Mouse (Mus musculus) forebrain, postnatal 0 days (tissue): ENCODE data around the gene Srf. TPM values are rescaled to one million over a fixed set of nuclear protein-coding genes. Genes with fewer than 3 reads are reported as not detected.

ENCODE experiments used
- ATAC-seq: fragments of 200-750 bp; cut with Nextera tagmentation; 2 replicates; pipeline ENCODE4 v1.8.0; 2017; ENCODE audit warnings: mild to moderate bottlenecking, moderate library complexity
- DNase-seq: peaks from one replicate; pipeline ENCODE4 v3.0.0-alpha.2; 2015
- H3K27ac ChIP-seq: fragments of 300-500 bp; sonication (generic); 2 replicates; pipeline ENCODE4 v1.5.1; 2014; ENCODE audit warnings: low read depth, mild to moderate bottlenecking, antibody characterized with exemption, low read length, moderate library complexity, mixed read lengths
- H3K27me3 ChIP-seq: fragments of 300-500 bp; sonication (generic); 2 replicates; pipeline ENCODE4 v1.6.1; 2014; ENCODE audit warnings: mild to moderate bottlenecking, low read length, mixed read lengths; ENCODE audit not compliant: insufficient read depth
- H3K36me3 ChIP-seq: fragments of 300-500 bp; sonication (generic); 2 replicates; pipeline ENCODE4 v1.6.1; 2014; ENCODE audit warnings: mild to moderate bottlenecking, moderate library complexity; ENCODE audit not compliant: insufficient read depth
- H3K4me1 ChIP-seq: fragments of 300-500 bp; sonication (generic); 2 replicates; pipeline ENCODE4 v1.6.1; 2014; ENCODE audit warnings: antibody characterized with exemption; ENCODE audit not compliant: insufficient read depth
- H3K4me2 ChIP-seq: fragments of 300-500 bp; sonication (generic); 2 replicates; pipeline ENCODE4 v1.6.1; 2014; ENCODE audit warnings: low read depth, mild to moderate bottlenecking, moderate library complexity
- H3K4me3 ChIP-seq: fragments of 300-500 bp; sonication (generic); 2 replicates; pipeline ENCODE4 v1.5.1; 2014; ENCODE audit warnings: low read depth, low read length, mixed read lengths
- H3K9ac ChIP-seq: fragments of 300-500 bp; sonication (generic); 2 replicates; pipeline ENCODE4 v1.6.1; 2014; ENCODE audit warnings: mild to moderate bottlenecking
- H3K9me3 ChIP-seq: fragments of 300-500 bp; sonication (generic); 2 replicates; pipeline ENCODE4 v1.6.1; 2016; ENCODE audit warnings: low read length
- CTCF ChIP-seq: sonication (generic); IDR thresholded peaks from 2 replicates; pipeline ENCODE4 v1.5.1; 2016; ENCODE audit warnings: antibody characterized with exemption, control low read depth, low read depth
- WGBS: fragments of 180-500 bp; shearing (Covaris S2); extraction: QIAGEN DNeasy Blood & Tissue Kit; methylation state at CpG from one replicate; pipeline ENCODE4 v1.1.7; 2014; 5-methylcytosine and 5-hydroxymethylcytosine counted together
- polyA plus RNA-seq: library from polyadenylated mRNA; unstranded; fragments of >200 nt; fragmentation: Nextera tagmentation; extraction: Ambion mirVana; gene quantifications from 2 replicates; pipeline ENCODE4 v1.2.1, GENCODE M21; 2015
- total RNA-seq: library from RNA; depleted of rRNA; stranded (reverse); fragments of >200 nt; gene quantifications from 2 replicates; pipeline ENCODE4 v1.2.3, GENCODE M21; 2014

Srf gene
- total and polyA plus RNA-seq, 2 experiments from 2014 or later, result 2.4 to 47.2 TPM

DNA sequence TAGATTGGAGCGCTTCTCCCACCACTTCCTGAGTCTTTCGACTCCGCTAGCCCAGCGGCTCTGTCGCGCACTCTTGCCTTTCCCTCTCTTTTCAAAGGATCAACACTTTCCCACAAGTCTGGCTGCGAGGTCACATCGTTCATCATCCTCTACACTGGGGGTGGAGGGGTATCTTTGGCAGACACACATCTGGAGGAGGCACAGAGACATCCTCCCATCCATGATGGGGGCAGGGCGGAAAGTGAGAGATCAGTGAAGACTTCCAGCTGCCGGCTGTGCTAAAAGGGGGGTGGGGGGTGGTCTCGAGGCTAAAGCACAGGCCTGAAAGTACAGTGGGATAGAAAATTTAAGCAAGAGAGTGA lies 590 bp upstream of the Srf start:
- Histone ChIP-seq H3K4me1 (peaks cover 22% of the 10 kb centered on the region), H3K27ac (peak overlapping the region; percentile 69), H3K36me3 (peaks cover 6% of the 10 kb centered on the region), H3K9ac (peak overlapping the region; percentile 45), H3K4me3 (peak overlapping the region; percentile 100), H3K4me2 (peak overlapping the region; percentile 81), H3K9me3 (no peaks in the 10 kb centered on the region), H3K27me3 (no peaks in the 10 kb centered on the region)
- TF ChIP-seq CTCF, result no peak
- ATAC-seq, result peak; percentile 7
- under 1% methylated on average over 11 of the region's 11 CpGs for WGBS
- DNase-seq, result no peak

- Histone ChIP-seq H3K27me3 (no peaks in the 10 kb centered on the region), H3K4me1 (peaks cover 22% of the 10 kb centered on the region), H3K9ac (peak overlapping the region; percentile 94), H3K36me3 (peaks cover 18% of the 10 kb centered on the region), H3K27ac (peak overlapping the region; percentile 94), H3K4me3 (peak overlapping the region; percentile 100), H3K9me3 (no peaks in the 10 kb centered on the region), H3K4me2 (peak overlapping the region; percentile 91)
- 2% methylated on average over 71 of the region's 75 CpGs for WGBS
- no peak; the same call in 1 of the 2 replicates for ATAC-seq
- no peak for TF ChIP-seq CTCF
- peak; percentile 52 for DNase-seq
Measured at GRCm38 (mm10) chr17:46554977-46555672, 850 bp downstream of the Srf start.

- H3K9me3 ChIP-seq, result no peaks in the 10 kb centered on the region
- H3K4me2 ChIP-seq, result peak overlapping the region; percentile 91
- ATAC-seq, result no peak
- TF ChIP-seq CTCF, result no peak
- peaks cover 22% of the 10 kb centered on the region for H3K36me3 ChIP-seq
- peaks cover 22% of the 10 kb centered on the region for H3K4me1 ChIP-seq
- peak overlapping the region; percentile 94 for H3K9ac ChIP-seq
- no peaks in the 10 kb centered on the region for H3K27me3 ChIP-seq
- H3K27ac ChIP-seq, result peak overlapping the region; percentile 94
- WGBS, result under 1% methylated on average over 11 of the region's 11 CpGs
- H3K4me3 ChIP-seq, result peak overlapping the region; percentile 100
- peak; percentile 28 for DNase-seq
Measured at GRCm38 (mm10) chr17:46554646-46554976, 1.4 kb downstream of the Srf start.

- ATAC-seq (no peak), DNase-seq (no peak)
- Histone ChIP-seq H3K4me1 (peaks cover 22% of the 10 kb centered on the region), H3K4me3 (peak overlapping the region; percentile 100), H3K27ac (no peak overlapping the region), H3K36me3 (peaks cover 28% of the 10 kb centered on the region), H3K9ac (peak overlapping the region; percentile 10; the same call in 1 of the 2 replicates), H3K9me3 (no peaks in the 10 kb centered on the region), H3K27me3 (no peaks in the 10 kb centered on the region), H3K4me2 (peak overlapping the region; percentile 91)
- no peak for TF ChIP-seq CTCF
- WGBS, result 81% methylated on average over 3 of the region's 3 CpGs
Measured at GRCm38 (mm10) chr17:46553926-46554325, 2.0 kb downstream of the Srf start.

DNA sequence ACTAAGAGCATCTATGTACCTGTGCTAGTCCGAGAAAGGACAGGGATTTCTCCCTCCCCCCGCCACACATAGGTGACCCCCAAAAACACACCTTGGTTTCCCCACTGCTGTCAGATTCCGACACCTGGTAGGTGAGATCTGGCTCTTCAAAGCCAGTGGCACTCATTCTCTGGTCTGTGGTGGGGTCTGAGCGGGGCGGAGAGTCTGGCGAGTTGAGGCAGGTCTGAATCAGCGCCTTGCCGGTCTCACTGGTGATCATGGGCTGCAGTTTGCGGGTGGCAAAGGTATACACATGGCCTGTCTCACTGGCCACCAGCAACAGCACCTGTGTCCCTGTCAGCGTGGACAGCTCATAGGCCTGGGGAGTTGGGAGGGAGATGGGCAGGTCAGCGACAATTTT lies 2.5 kb downstream of the Srf start:
- TF ChIP-seq CTCF, result no peak
- H3K9ac ChIP-seq, result peak overlapping the region; percentile 10
- peak overlapping the region; percentile 100 for H3K4me3 ChIP-seq
- no peaks in the 10 kb centered on the region for H3K27me3 ChIP-seq
- WGBS, result 52% methylated on average over 11 of the region's 11 CpGs
- peaks cover 32% of the 10 kb centered on the region for H3K36me3 ChIP-seq
- H3K4me2 ChIP-seq, result peak overlapping the region; percentile 91
- H3K27ac ChIP-seq, result 0 out of 2 replicates have a peak overlapping the region, but pooled peaks have one; percentile 36
- peaks cover 22% of the 10 kb centered on the region for H3K4me1 ChIP-seq
- ATAC-seq (no peak), DNase-seq (no peak)
- no peaks in the 10 kb centered on the region for H3K9me3 ChIP-seq

GRCm38 (mm10) chr17:46552841-46553423 lies 3.0 kb downstream of the Srf start:
- Histone ChIP-seq H3K4me2 (peak overlapping the region; percentile 91), H3K27me3 (no peaks in the 10 kb centered on the region), H3K4me3 (peak overlapping the region; percentile 100), H3K9ac (0 out of 2 replicates have a peak overlapping the region, but pooled peaks have one; percentile 10), H3K4me1 (peaks cover 22% of the 10 kb centered on the region), H3K36me3 (peaks cover 38% of the 10 kb centered on the region), H3K9me3 (no peaks in the 10 kb centered on the region), H3K27ac (peak overlapping the region; percentile 36; the same call in 1 of the 2 replicates)
- ATAC-seq, result peak; percentile 82
- 2% methylated on average over 24 of the region's 24 CpGs for WGBS
- DNase-seq, result peak; percentile 92
- no peak for TF ChIP-seq CTCF

DNA sequence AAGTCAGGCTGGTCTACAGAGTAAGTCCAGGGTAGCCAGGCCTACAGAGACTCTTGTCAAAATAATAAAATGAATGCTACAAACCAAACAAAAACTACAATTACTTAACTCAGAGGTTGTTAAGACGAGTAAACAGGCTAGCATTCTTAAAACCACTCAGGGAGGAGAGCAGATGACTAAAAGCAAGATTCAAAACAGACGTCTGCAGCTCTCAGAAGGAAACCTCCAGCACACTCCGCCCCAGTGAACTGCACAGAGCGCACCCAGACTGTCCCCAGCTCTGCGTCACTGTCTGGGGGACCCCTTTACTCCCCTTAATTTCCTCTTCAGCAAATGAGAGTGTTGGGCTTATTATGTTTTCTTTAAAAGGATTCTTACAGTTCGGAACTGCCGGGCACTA lies 3.8 kb downstream of the Srf start:
- peak overlapping the region; percentile 91 for H3K4me2 ChIP-seq
- ATAC-seq, result no peak
- H3K27ac ChIP-seq, result peak overlapping the region; percentile 59; the same call in 1 of the 2 replicates
- H3K9ac ChIP-seq, result no peak overlapping the region
- H3K27me3 ChIP-seq, result no peaks in the 10 kb centered on the region
- H3K4me3 ChIP-seq, result 0 out of 2 replicates have a peak overlapping the region, but pooled peaks have one; percentile 12
- peaks cover 38% of the 10 kb centered on the region for H3K36me3 ChIP-seq
- H3K9me3 ChIP-seq, result no peaks in the 10 kb centered on the region
- peaks cover 22% of the 10 kb centered on the region for H3K4me1 ChIP-seq
- WGBS, result 81% methylated on average over 7 of the region's 7 CpGs
- DNase-seq, result no peak
- no peak for TF ChIP-seq CTCF
